Mouse (Mus musculus) C2C12 (cell line): ENCODE measurements around the gene Ypel5.

Experiments
- CTCF ChIP-seq: IDR thresholded peaks from one replicate; pipeline ENCODE4 v1.5.1; 2011; ENCODE audit not compliant: control insufficient read depth, insufficient read depth, insufficient read length
- USF1 ChIP-seq: IDR thresholded peaks from one replicate; pipeline ENCODE4 v1.6.1; 2011; ENCODE audit warnings: low read depth, mild to moderate bottlenecking, control low read depth, moderate library complexity

DNA sequence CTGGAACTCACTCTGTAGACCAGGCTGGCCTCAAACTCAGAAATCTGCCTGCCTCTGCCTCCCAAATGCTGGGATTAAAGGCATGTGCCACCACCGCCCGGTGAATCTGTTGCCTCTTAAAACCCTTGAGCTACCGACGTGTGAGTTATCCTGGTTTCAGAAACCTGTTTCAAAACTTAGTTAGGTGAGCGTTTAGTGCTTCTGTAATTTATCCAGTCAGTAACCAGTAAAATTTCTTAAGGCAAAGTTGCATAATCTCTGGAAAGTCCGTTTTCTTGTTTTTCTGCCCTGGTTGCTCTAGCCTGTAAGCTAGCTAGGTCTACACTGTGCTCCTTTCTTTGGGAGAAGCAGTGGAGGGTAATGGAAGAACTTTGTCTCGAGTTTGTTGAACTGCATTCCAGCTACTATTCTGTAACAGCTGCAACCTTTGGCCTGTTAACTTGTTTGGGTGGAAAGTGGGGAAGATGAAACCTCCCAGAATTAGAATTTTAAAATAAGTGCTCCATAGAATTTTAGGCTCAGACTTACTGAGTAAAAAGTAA lies 8.8 kb downstream of the Ypel5 start:
- TF ChIP-seq CTCF (no peak), USF1 (no peak)
